Mouse (Mus musculus): ENCODE results near the gene Nr1h2.

The Nr1h2 gene

DNA sequence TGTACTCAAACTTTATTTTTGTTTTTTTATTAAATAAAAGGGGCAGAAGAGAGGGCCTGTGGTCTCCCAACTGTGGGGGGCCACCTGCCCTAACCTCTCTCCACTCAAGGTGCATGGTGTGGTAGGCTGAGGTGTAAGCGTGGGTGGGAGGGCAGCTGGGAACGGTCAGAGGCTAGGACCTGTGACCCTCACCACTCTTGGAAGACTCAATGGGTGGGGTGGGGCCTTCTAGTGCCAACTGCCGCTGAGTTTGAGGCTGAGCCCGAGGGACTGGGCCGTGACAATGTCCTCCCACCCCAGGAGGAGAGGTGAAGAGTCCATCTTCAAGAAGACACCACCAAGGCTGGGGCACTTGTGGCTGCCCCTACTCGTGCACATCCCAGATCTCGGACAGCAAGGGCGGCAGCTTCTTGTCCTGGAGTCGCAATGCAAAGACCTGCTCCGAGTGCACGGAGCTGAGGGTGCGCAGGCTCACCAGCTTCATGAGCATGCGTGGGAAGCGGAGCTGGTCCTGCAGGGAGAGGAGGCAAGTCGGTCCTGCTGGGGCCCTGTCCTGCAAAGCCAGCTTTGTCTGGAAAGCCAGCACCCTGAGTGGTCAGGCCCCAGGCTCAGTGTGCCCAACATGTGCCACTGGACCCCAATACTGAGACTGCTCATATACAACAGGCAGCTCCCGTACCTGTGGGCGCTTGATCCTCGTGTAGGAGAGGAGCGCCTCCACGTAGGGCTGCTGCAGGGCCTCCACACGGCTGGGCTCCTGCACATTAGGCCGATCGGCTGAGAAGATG is 3.9 kb downstream of the Nr1h2 start:
- DNase-seq (ENCODE audit: low spot score): no peak

DNA sequence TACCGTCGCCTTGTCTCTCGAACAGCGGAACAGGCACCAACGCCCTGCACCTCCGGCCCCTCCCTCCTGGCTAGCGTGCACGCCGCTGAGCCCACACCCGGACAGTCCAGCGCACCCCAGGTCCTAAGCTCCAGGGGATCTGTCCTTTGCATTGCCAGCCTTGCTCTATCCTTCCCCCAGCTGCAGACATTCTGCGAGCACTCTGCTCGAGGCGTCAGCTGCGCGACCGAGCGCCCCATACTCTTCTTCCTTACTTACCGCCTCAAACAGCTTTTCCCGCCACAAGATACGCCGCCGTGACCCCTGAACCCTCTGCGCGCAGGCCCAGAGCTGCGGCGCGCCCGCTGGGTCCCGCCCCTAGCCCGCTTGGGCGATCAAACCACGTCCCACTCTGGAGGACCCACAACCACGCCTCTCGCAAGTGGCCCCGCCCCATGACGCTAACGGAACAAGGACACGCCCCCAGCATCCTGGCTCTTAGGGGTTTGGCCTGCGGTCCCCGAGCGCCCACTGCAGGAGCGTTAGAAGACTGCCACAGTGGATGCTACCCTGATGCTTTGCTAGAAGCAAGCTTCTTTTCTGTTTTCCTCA is 5.2 kb downstream of the Nr1h2 start, which contains the start of gene Pold1:
Gene Pold1 (minus strand): TSS at position 353 of the 591 bp plus-strand sequence.
- peak; percentile 98 for DNase-seq (ENCODE audit: low spot score)

DNA sequence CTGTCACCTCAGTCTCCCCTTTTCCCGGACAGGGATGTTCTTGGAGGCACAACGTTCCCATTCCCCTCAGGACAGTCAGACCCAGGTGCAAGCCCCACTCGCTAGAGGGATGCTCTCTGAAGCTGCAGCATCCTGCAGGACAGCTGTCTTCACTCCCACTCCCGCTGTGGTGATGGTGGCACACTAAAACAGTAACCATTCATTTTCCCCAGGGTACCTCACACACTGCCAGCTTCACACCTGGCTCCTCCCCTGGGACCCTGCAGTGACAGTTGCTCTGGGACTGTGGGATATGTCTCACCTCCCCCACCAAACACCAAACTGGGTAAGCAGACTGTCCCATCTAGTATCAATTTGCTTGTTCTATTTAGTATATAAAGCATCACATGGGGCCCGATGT is 6.0 kb downstream of the Nr1h2 start:
- DNase-seq (ENCODE audit: low spot score): no peak

DNA sequence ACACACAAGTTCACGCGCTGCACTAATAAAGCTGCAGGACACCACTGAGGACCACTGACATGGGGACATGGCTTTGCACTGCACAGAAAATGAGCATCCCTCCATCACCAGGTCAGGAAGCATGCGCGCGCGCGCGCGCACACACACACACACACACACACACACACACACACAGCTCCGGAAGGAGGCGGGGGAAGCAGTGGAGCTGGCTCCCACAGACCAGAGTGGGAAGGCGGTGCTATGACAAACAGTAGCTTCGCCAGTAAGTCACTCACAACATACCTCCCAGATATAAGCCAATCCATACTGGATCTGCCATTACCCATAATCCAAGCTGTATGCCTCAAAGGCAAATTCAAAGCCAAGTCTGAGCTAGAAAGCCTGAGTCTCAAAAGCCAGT is 6.7 kb downstream of the Nr1h2 start:
- DNase-seq (ENCODE audit: low spot score): no peak

GRCm38 (mm10) chr7:44546274-44546673 is 7.5 kb downstream of the Nr1h2 start:
- no peak for DNase-seq (ENCODE audit: low spot score)

- DNase-seq (ENCODE audit: low spot score): no peak
These were observed 10.7 kb downstream of the Nr1h2 start for GRCm38 (mm10) chr7:44543071-44543470.

DNA sequence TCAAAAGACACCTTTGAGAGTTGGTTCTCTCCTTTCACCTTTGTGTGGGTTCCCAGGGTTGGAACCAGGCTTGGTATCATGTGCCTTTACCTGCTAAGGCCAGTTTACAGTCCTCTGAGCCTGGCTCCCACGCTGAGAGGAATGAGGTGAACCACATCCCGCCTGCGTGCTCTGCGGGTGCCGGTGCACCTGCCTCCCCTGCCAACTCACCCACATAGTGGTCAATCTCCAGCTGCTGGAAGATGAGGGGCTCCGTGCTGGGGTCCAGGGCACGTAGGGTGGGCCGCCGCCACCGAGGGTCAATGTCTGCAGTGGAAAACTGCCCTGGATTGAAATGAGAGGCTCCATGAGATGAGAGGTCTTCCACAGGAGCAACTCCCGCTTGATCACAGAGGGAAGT is 11.2 kb downstream of the Nr1h2 start:
- DNase-seq (ENCODE audit: low spot score): no peak

GRCm38 (mm10) chr7:44538756-44539624 is 14.8 kb downstream of the Nr1h2 start:
- DNase-seq (ENCODE audit: low spot score): no peak

GRCm38 (mm10) chr7:44537496-44537895 is 16.3 kb downstream of the Nr1h2 start:
- no peak for DNase-seq (ENCODE audit: low spot score)

- DNase-seq (ENCODE audit: low spot score): no peak
These were observed 16.7 kb downstream of the Nr1h2 start for GRCm38 (mm10) chr7:44537009-44537408.

GRCm38 (mm10) chr7:44536590-44536968 is 17.2 kb downstream of the Nr1h2 start:
- DNase-seq (ENCODE audit: low spot score): no peak

GRCm38 (mm10) chr7:44535657-44536589 is 17.8 kb downstream of the Nr1h2 start:
- no peak for DNase-seq (ENCODE audit: low spot score)

DNA sequence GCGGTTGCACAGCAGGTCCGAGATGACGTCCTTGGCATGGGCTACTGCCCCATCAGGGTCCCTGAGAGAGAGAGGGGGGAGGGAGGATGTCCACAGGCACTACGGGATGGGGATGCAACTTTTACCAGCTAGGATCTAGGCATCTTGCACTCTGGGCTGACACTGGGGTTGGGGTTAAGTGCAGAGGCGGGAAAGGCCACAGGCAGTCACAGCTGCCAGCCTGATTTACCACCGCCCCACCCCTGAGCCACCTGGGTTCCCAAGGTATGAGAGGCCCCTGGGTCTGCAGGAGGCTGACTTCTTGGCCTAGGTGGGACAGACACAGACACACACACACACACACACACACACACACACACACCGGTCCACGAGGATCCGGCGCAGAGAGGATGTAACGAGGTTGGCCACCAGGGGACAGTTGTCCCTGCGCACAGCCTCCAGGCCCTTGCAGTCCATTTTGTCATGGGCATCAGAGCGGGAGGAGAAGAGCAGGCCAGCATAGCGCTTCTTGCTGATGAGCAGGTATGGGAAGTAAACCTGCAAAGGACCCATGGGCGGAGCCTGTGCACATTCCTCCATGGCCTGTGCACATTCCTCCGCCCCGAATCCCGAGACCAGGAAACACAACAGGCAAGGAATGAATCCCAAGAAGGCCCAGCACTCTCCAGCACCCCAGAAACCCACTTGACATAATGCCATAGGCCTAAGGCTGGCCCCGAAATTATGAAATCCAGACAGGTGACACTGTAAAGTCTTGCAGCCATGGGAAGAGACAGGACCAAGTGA is 18.9 kb downstream of the Nr1h2 start:
- no peak for DNase-seq (ENCODE audit: low spot score)

DNA sequence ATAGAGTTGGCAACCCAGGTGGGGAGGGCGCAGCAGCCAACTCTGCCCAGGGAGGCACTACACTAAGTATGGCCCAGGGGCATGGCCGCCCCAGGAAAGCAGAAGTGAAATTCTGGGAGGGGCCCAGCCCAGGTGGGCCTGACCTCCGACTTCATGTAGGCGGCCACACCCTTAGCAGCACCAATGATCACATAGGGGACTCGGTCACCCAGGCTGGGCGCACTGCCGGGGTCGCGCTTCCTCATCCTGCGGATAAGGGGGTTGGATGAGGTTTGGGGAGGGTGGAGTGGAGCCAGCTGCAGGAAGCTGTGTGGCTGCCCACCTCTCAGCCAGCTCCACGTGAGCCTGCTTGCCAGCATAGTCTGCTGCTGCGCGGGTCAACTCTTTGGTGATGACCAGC is 19.5 kb downstream of the Nr1h2 start:
- no peak for DNase-seq (ENCODE audit: low spot score)

- DNase-seq (ENCODE audit: low spot score): no peak
These were observed 20.1 kb downstream of the Nr1h2 start for GRCm38 (mm10) chr7:44533746-44534045.

DNA sequence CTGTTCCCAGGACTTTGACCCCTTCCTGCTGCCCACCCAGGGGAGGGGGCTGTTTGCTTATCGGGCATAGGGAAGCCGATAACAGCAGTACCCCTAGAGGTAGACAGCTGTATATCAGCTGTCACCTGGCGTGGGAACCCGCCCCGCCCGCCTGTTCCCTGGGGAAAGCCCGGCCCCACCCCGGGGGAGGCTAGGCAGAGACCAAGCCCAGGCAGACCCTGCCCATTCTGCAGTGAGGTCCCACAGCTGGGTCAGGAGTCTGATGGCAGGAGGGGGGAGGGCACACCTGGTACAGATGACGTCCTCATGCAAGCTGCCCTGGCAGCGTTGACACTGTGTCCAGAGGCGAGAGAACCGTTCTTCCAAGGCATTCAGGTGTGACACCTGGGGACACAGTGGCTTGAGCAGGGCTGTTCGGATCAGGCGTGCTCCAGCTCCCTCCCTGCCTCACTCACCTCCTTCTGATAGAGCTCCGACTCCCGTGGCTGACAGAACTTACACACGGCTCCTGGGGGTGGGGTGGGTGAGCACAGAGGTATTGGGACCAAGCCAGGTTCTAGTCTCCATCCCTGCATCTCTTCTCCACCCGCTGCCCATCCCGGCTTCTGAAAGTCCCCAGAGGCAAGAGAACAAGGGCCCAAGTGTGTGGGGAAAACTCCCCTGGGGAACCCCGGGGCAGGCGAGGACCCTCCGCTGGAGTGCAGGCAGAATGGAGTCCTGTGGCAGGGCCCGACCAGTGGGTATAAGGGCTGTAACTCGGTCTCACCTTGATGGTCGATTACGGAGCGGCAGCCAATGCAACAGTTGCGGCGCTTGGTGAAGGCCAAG is 20.6 kb downstream of the Nr1h2 start:
- no peak for DNase-seq (ENCODE audit: low spot score)

DNA sequence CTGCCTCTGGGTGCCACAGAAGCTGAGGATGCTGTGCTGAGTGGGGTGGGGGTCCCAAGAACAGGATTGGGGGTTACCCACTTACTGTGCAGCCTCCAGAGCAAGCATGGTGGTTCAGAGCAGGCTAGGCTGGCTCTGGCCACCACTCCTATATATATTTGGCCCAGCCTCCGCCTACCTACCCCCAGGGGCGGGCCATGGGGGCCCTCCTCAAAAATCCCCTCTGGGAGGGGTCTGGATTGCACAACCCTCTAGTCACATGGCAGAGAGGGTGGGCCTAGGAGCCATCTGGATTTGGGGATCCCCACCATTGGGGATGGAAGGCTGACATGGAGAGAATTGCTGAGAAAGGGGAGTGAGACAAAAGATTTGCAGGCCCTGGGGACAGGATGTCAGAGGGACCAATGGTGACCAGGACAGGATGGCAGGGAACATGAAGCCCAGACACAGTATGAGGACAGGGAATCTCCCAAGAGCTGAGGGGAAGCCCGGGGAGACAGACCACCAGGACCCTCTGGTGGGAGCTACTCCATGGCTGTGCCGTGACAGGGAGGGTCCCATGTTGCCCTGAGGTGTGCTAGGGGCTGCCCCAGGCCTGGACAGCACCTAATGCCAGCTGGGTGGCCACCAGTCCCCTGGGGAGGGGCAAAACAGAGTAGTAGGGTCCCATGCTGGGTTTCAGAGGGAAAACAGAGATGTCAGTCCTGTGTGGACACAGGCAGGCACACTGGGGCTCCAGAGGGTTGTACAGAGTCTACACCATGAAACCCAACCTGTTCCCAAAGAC is 21.6 kb downstream of the Nr1h2 start, which contains the start of gene Spib:
Gene Spib (minus strand): TSS at position 126 of the 787 bp plus-strand sequence.
- no peak for DNase-seq (ENCODE audit: low spot score)

- no peak for DNase-seq (ENCODE audit: low spot score)
These were observed 22.5 kb downstream of the Nr1h2 start for GRCm38 (mm10) chr7:44531207-44531606.

DNA sequence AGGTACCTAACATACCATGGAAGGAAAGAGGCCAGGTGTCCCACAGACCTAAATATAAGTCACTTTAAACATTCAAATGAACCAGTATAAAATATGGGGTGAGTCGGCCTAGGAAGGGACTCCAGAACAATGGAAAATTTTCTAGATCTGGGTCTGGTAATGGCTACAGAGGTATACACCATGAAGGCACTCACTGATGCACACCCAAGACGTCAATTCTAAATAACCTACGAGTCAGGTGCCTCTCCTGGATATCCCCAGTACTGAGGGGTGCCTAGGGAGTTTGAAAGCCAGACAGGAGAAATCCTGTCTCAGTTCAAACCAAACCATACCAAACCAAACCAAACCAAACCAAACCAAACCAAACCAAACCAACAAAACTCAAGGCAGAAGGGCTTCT is 23.2 kb downstream of the Nr1h2 start:
- no peak for DNase-seq (ENCODE audit: low spot score)
